Mouse (Mus musculus): Measurements from ENCODE around the gene Zc2hc1b.

DNA sequence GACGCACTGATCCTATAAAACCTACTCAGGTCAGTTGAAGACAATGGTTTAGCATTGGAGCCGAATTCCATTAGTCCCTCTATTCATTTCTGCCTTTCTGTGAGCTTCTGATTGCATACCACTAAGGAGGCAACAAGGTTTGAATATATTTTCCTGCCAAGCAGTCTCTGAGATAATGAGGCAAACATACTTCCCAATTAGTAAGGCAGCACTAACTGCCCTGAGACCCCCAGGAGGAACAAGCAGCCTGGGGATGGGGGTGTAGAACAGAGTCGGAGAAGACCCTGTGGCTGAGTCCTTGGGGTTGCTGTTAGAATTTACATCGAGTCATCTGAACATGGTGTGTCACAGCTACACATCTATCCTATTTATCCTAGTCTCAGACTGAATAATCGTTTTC lies 22.4 kb downstream of the Zc2hc1b start:
- TF ChIP-seq POLR2A (IDR thresholded peaks at IDR 0.05; ENCODE audit: borderline replicate concordance, extremely low read depth, low read depth, low read length): no peak
- no peak for TF ChIP-seq CTCF (IDR thresholded peaks at IDR 0.05; ENCODE audit: insufficient read depth, low read length)
